Mouse (Mus musculus) testis, adult 2 months (tissue): ENCODE measurements around the gene Ap5z1.

ENCODE experiments used
- CTCF ChIP-seq: fragments of 200-500 bp; IDR thresholded peaks from 2 replicates; pipeline ENCODE4 v1.5.1; 2012; ENCODE audit warnings: low read depth, mild to moderate bottlenecking, inconsistent platforms, low read length, moderate library complexity; ENCODE audit not compliant: control insufficient read depth, insufficient read depth, insufficient replicate concordance
- POLR2A ChIP-seq: fragments of 200-500 bp; IDR thresholded peaks from 2 replicates; pipeline ENCODE4 v1.6.1; 2012; ENCODE audit warnings: low read depth, mild to moderate bottlenecking, inconsistent platforms, low read length, moderate library complexity; ENCODE audit not compliant: control insufficient read depth

GRCm38 (mm10) chr5:142428691-142429090 is 35.1 kb upstream of the Ap5z1 start:
- TF ChIP-seq POLR2A: no peak
- TF ChIP-seq CTCF: no peak
